Mouse (Mus musculus) MEL (cell line): ENCODE measurements around the gene Glis1.

Experiments used
- CTCF ChIP-seq, 3 experiments: IDR thresholded peaks in 2 of 3; conservative IDR thresholded peaks in 1 of 3; 2 replicates each; pipeline ENCODE4 v1.5.1; 2011 to 2012; ENCODE audit warnings: low read length in 3 of 3, low read depth in 2 of 3, mild to moderate bottlenecking in 2 of 3, improper control_type of control experiment in 1 of 3, inconsistent platforms in 1 of 3, mixed read lengths in 1 of 3, moderate library complexity in 1 of 3; ENCODE audit not compliant: control insufficient read depth in 1 of 3, insufficient read depth in 1 of 3, poor library complexity in 1 of 3, severe bottlenecking in 1 of 3
- E2F4 ChIP-seq: IDR thresholded peaks from 2 replicates; pipeline ENCODE4 v1.6.1; 2011; ENCODE audit warnings: low read depth, low read length, improper control_type of control experiment, borderline replicate concordance
- EP300 ChIP-seq, 2 experiments: IDR thresholded peaks; 2 replicates each; pipeline ENCODE4 v1.6.1; 2011; ENCODE audit warnings: improper control_type of control experiment in 2 of 2, low read length in 2 of 2, low read depth in 1 of 2, mild to moderate bottlenecking in 1 of 2
- GABPA ChIP-seq: IDR thresholded peaks from 2 replicates; pipeline ENCODE4 v1.6.1; 2012; ENCODE audit warnings: low read depth, mild to moderate bottlenecking, inconsistent platforms, low read length, improper control_type of control experiment, moderate library complexity
- JUND ChIP-seq: IDR thresholded peaks from 2 replicates; pipeline ENCODE4 v1.6.1; 2011; ENCODE audit warnings: low read depth, mild to moderate bottlenecking, improper control_type of control experiment, low read length
- MYC ChIP-seq: IDR thresholded peaks from 2 replicates; pipeline ENCODE4 v1.6.1; 2011; ENCODE audit warnings: low read depth, mild to moderate bottlenecking, low read length, improper control_type of control experiment, moderate library complexity

DNA sequence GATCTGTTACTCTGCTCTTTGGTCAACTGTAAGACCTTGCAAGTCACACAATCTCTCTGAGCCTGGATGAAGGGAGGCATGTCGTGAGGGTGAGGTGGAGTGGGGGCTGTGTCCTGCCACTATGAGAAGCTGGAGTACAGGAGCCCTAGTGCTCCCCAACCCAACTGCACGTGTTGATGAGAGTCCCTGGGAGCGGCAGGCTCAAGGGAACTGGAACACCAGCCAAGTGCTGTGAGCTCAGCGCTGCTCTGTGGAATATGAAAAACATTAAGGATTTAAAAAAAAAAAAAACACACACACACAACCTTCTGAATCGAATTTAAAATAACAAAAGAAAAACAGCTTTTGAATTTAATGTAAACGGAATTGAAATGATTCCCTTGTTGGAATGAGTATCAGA lies 141.4 kb downstream of the Glis1 start:
- TF ChIP-seq CTCF (IDR thresholded peaks at IDR 0.05 in 2 of 3, conservative IDR thresholded peaks at IDR 0.05 in 1 of 3; ENCODE audit: control insufficient read depth in 1 of 3, insufficient read depth in 1 of 3, low read depth in 2 of 3, low read length in 3 of 3, poor library complexity in 1 of 3, severe bottlenecking in 1 of 3) (no peak), EP300 (IDR thresholded peaks at IDR 0.05; ENCODE audit: low read depth in 1 of 2, low read length in 2 of 2) (no peak), GABPA (no peak), E2F4 (no peak), JUND (no peak), MYC (no peak)
